Comparison of ENCODE assay signal across 9 mouse cellular contexts in genomic region chr5:139535386-139535919, GRCm38 (mm10). TPM values are rescaled to one million over a fixed set of nuclear protein-coding genes. Genes with fewer than 3 reads are reported as not detected.
DNase-seq lines count a peak whose midpoint lies in the region; ATAC-seq and TF ChIP-seq lines count a peak whose summit lies in the region.
"Had no signal": no experiment of that assay in that cellular context is flagged by ENCODE, and none has a peak within 500 bp of the region (broad histone marks: within the 10 kb centered on the region; RNA-seq: fewer than 3 reads in every experiment).

No protein-coding gene starts in this region.

- TF ChIP-seq CTCF in intestine, postnatal 0 days (IDR thresholded peaks at IDR 0.05; ENCODE audit: low read depth) = no peak

- H3K4me2 ChIP-seq in intestine, embryonic 14.5 days (ENCODE audit: low read length) = no peak overlapping the region
- H3K4me2 ChIP-seq in intestine, postnatal 0 days (replicated peaks; ENCODE audit: low read depth) = no peak overlapping the region
- no peak overlapping the region for H3K4me2 ChIP-seq in hindbrain, embryonic 16.5 days (ENCODE audit: low read length)
- H3K4me2 ChIP-seq in neural tube, embryonic 15.5 days = 0 out of 2 replicates have a peak overlapping the region, but pooled peaks have one; percentile 20

- H3K36me3 ChIP-seq in intestine, embryonic 14.5 days (ENCODE audit: control insufficient read depth, insufficient read depth, low read length) = no peaks in the 10 kb centered on the region
- no peaks in the 10 kb centered on the region for H3K36me3 ChIP-seq in intestine, postnatal 0 days (ENCODE audit: control insufficient read depth, insufficient read depth)
- no peaks in the 10 kb centered on the region for H3K36me3 ChIP-seq in hindbrain, embryonic 16.5 days (ENCODE audit: control insufficient read depth, insufficient read depth, low read length)
- no peaks in the 10 kb centered on the region for H3K36me3 ChIP-seq in neural tube, embryonic 15.5 days

- no peak overlapping the region for H3K27ac ChIP-seq in intestine, embryonic 14.5 days (ENCODE audit: low read depth)
- no peak overlapping the region for H3K27ac ChIP-seq in intestine, postnatal 0 days (ENCODE audit: low read depth, low read length)
- peak overlapping the region; percentile 63 for H3K27ac ChIP-seq in hindbrain, embryonic 16.5 days (ENCODE audit: low read depth, low read length)
- H3K27ac ChIP-seq in neural tube, embryonic 15.5 days (replicated peaks) = peak overlapping the region; percentile 19; the same call in 1 of the 2 replicates

- H3K9ac ChIP-seq in intestine, embryonic 14.5 days (ENCODE audit: low read length) = no peak overlapping the region
- H3K9ac ChIP-seq in intestine, postnatal 0 days (ENCODE audit: low read depth, low read length) = no peak overlapping the region
- H3K9ac ChIP-seq in hindbrain, embryonic 16.5 days (ENCODE audit: low read depth, low read length) = no peak overlapping the region
- no peak overlapping the region for H3K9ac ChIP-seq in neural tube, embryonic 15.5 days (replicated peaks)

- ATAC-seq in intestine, embryonic 14.5 days (replicated peaks; ENCODE audit: low FRiP score, low TSS enrichment, low read depth) = no peak
- ATAC-seq in intestine, postnatal 0 days = no peak
- ATAC-seq in hindbrain, embryonic 16.5 days = peak; percentile 52
- no peak for ATAC-seq in neural tube, embryonic 15.5 days (ENCODE audit: low FRiP score)

- DNase-seq in intestine, embryonic 14.5 days (ENCODE audit: low spot score) = peak; percentile 60
- DNase-seq in embryo, embryonic 10 days (ENCODE audit: low spot score) = peak; percentile 82
- no peak for DNase-seq in layer of hippocampus, adult 9-11 months
- no peak for DNase-seq in thymus, postnatal 25 days
- DNase-seq in gastrocnemius, adult 8-10 months (ENCODE audit: low spot score in 2 of 2) = no peak

- 2% methylated on average over 34 of the region's 34 CpGs for WGBS in intestine, embryonic 14.5 days
- WGBS in intestine, postnatal 0 days = 2% methylated on average over 34 of the region's 34 CpGs
- under 1% methylated on average over 34 of the region's 34 CpGs for WGBS in hindbrain, embryonic 16.5 days
- under 1% methylated on average over 34 of the region's 34 CpGs for WGBS in neural tube, embryonic 15.5 days

- no peaks in the 10 kb centered on the region for H3K9me3 ChIP-seq in intestine, embryonic 14.5 days (ENCODE audit: control insufficient read depth, low read length)
- H3K9me3 ChIP-seq in intestine, postnatal 0 days (ENCODE audit: control insufficient read depth) = no peaks in the 10 kb centered on the region
- H3K9me3 ChIP-seq in hindbrain, embryonic 16.5 days (ENCODE audit: control insufficient read depth, low read length) = no peaks in the 10 kb centered on the region
- H3K9me3 ChIP-seq in neural tube, embryonic 15.5 days (replicated peaks) = no peaks in the 10 kb centered on the region

- peaks cover 92% of the 10 kb centered on the region for H3K27me3 ChIP-seq in intestine, embryonic 14.5 days (replicated peaks; ENCODE audit: control insufficient read depth, insufficient read depth, low read length)
- peaks cover 83% of the 10 kb centered on the region for H3K27me3 ChIP-seq in intestine, postnatal 0 days (replicated peaks; ENCODE audit: control insufficient read depth, insufficient read depth, low read length)
- H3K27me3 ChIP-seq in hindbrain, embryonic 16.5 days (replicated peaks; ENCODE audit: control insufficient read depth, insufficient read depth, low read length) = peaks cover 41% of the 10 kb centered on the region
- peaks cover 71% of the 10 kb centered on the region for H3K27me3 ChIP-seq in neural tube, embryonic 15.5 days (replicated peaks)

- no peak overlapping the region for H3K4me3 ChIP-seq in intestine, embryonic 14.5 days (ENCODE audit: low read depth, low read length)
- H3K4me3 ChIP-seq in intestine, postnatal 0 days (ENCODE audit: low read depth, low read length) = no peak overlapping the region
- H3K4me3 ChIP-seq in hindbrain, embryonic 16.5 days (ENCODE audit: low read length) = no peak overlapping the region
- no peak overlapping the region for H3K4me3 ChIP-seq in neural tube, embryonic 15.5 days (replicated peaks)

- H3K4me1 ChIP-seq in intestine, embryonic 14.5 days (replicated peaks; ENCODE audit: control insufficient read depth, insufficient read depth, low read length) = no peaks in the 10 kb centered on the region
- H3K4me1 ChIP-seq in intestine, postnatal 0 days (replicated peaks; ENCODE audit: control insufficient read depth, insufficient read depth, low read length) = no peaks in the 10 kb centered on the region
- peaks cover 8% of the 10 kb centered on the region for H3K4me1 ChIP-seq in hindbrain, embryonic 16.5 days (ENCODE audit: control insufficient read depth, insufficient read depth, low read depth, low read length)
- peaks cover 41% of the 10 kb centered on the region for H3K4me1 ChIP-seq in neural tube, embryonic 15.5 days

RNA-seq across cellular contexts. Expression of gene Uncx, which starts 7.8 kb away (rescaled TPM):
- polyA plus RNA-seq in intestine, embryonic 14.5 days (2014; fragmentation: Nextera tagmentation; extraction: Ambion mirVana) = not detected in 2 replicates
- polyA plus RNA-seq in intestine, postnatal 0 days (2015; fragmentation: Nextera tagmentation; extraction: Ambion mirVana) = not detected in 2 replicates
- 24.9 and 26.7 TPM in 2 replicates for polyA plus RNA-seq in hindbrain, embryonic 16.5 days (2015; fragmentation: Nextera tagmentation; extraction: Ambion mirVana)
- 23.7 and 35.3 TPM in 2 replicates for polyA plus RNA-seq in neural tube, embryonic 15.5 days (2015; fragmentation: Nextera tagmentation; extraction: Ambion mirVana)
- not detected for total RNA-seq in gastrocnemius, adult 8-10 months (2022)
- total RNA-seq: liver, adult 2 months had no signal
- polyA plus RNA-seq: liver, adult 2 months had no signal

RNA-seq across cellular contexts. Expression of gene Zfand2a, which starts 51.1 kb away (rescaled TPM):
- 5.7 and 9.4 TPM in 2 replicates for polyA plus RNA-seq in intestine, embryonic 14.5 days (2014; fragmentation: Nextera tagmentation; extraction: Ambion mirVana)
- polyA plus RNA-seq in intestine, postnatal 0 days (2015; fragmentation: Nextera tagmentation; extraction: Ambion mirVana) = 6.1 and 6.7 TPM in 2 replicates
- 24.5 and 29.3 TPM in 2 replicates for polyA plus RNA-seq in hindbrain, embryonic 16.5 days (2015; fragmentation: Nextera tagmentation; extraction: Ambion mirVana)
- polyA plus RNA-seq in neural tube, embryonic 15.5 days (2015; fragmentation: Nextera tagmentation; extraction: Ambion mirVana) = 22.9 and 23.2 TPM in 2 replicates
- total RNA-seq in gastrocnemius, adult 8-10 months (2022) = 10 to 100 TPM in 1 of 4 experiments, 1 to 10 TPM in 3; 7.8 to 11.4 (median 8.9) TPM

Comparison
In these comparisons a context has a peak if more than half of its experiments do, and no peak if none do; other contexts are left out.
1. DNase-seq: peak in intestine, embryonic 14.5 days (single experiment) and embryo, embryonic 10 days (single experiment); none in layer of hippocampus, adult 9-11 months (single experiment), thymus, postnatal 25 days (single experiment) and gastrocnemius, adult 8-10 months (0 of 2).
2. H3K27ac ChIP-seq: peak in hindbrain, embryonic 16.5 days (single experiment) and neural tube, embryonic 15.5 days (single experiment); none in intestine, embryonic 14.5 days (single experiment) and intestine, postnatal 0 days (single experiment).
3. RNA of gene Uncx, which starts 7.8 kb away (polyA plus RNA-seq): 23.7 to 35.3 TPM in neural tube, embryonic 15.5 days and 24.9 to 26.7 TPM in hindbrain, embryonic 16.5 days; not detected in intestine, embryonic 14.5 days and not detected in intestine, postnatal 0 days; every median in the first group is over 10 times any median in the second.